7 mouse cellular contexts compared by ENCODE assay signal in the genomic region with DNA sequence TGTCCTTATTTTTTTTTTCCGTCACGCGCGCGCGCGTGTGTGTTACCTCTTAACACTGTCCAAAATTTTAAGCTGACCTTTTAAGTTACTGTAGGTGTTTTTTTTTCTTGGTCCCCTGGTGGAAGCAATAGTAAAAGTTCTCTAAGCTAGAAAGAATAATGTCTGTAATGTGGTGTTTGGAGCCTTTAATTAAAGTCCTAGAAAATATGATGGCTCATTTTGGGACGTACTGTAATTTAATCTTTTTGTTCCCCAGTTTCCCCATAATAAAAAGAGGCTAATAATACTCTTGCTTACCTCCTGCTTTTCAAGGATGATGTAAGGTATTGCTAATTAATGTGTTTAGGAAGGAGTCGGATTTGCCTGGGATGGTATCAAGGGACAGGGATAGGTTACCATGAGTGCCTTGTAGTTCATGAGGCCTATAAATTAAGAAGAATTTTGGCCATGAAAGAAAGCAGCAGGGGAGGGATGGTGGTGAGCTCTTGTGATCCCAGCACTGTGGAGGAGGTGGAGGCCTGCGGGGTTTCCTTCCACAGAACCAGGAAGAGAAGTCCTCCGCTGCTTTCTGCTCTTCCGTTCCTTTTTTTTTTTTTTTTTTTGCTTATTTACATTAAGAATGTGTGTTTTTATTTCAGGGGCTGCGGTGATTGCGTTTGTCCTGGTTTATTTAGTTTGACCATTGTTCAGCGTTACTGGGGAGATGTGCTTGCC. TPM values are rescaled to one million over a fixed set of nuclear protein-coding genes. Genes with fewer than 3 reads are reported as not detected.
DNase-seq lines count a peak whose midpoint lies in the region; ATAC-seq and TF ChIP-seq lines count a peak whose summit lies in the region.

No protein-coding gene starts in this region.

- H3K27me3 ChIP-seq in forebrain, embryonic 10.5 days (ENCODE audit: poor library complexity, severe bottlenecking): no peaks in the 10 kb centered on the region
- 0 out of 2 replicates have a peak, but pooled peaks cover 2% of the 10 kb centered on the region for H3K27me3 ChIP-seq in limb, embryonic 12.5 days

- peaks cover 12% of the 10 kb centered on the region for H3K36me3 ChIP-seq in forebrain, embryonic 10.5 days (replicated peaks)
- no peaks in the 10 kb centered on the region for H3K36me3 ChIP-seq in limb, embryonic 12.5 days

- H3K4me1 ChIP-seq in forebrain, embryonic 10.5 days: peaks cover 61% of the 10 kb centered on the region
- peaks cover 38% of the 10 kb centered on the region for H3K4me1 ChIP-seq in limb, embryonic 12.5 days (replicated peaks)
- peaks cover 17% of the 10 kb centered on the region for H3K4me1 ChIP-seq in olfactory bulb, adult 2 months (ENCODE audit: control insufficient read depth, insufficient read depth, low read length)

- peak overlapping the region; percentile 82 for H3K4me2 ChIP-seq in limb, embryonic 12.5 days

- ATAC-seq in limb, embryonic 12.5 days (ENCODE audit: insufficient number of reproducible peaks, insufficient read depth, low FRiP score, low TSS enrichment, low read depth): no peak

- peak overlapping the region; percentile 97 for H3K9ac ChIP-seq in limb, embryonic 12.5 days (replicated peaks)

- no peak for TF ChIP-seq CTCF in olfactory bulb, adult 2 months (IDR thresholded peaks at IDR 0.05; ENCODE audit: insufficient read depth, low read depth, low read length)

- peak overlapping the region; percentile 89 for H3K4me3 ChIP-seq in forebrain, embryonic 10.5 days
- H3K4me3 ChIP-seq in limb, embryonic 12.5 days (replicated peaks): peak overlapping the region; percentile 89
- peak overlapping the region; percentile 93 for H3K4me3 ChIP-seq in olfactory bulb, adult 2 months (ENCODE audit: insufficient read depth, low read depth, low read length)

- no peaks in the 10 kb centered on the region for H3K9me3 ChIP-seq in forebrain, embryonic 10.5 days
- no peaks in the 10 kb centered on the region for H3K9me3 ChIP-seq in limb, embryonic 12.5 days

- 1% methylated on average over 14 of the region's 15 CpGs for WGBS in forebrain, embryonic 10.5 days
- 2% methylated on average over 15 of the region's 15 CpGs for WGBS in limb, embryonic 12.5 days
- WGBS in olfactory bulb, adult 2 months: under 1% methylated on average over 15 of the region's 15 CpGs

- DNase-seq in 3T3-L1 (ENCODE audit: low read depth, low spot score) (peak; percentile 60), A20 (ENCODE audit: low read depth, low spot score) (peak; percentile 55)
- DNase-seq in forebrain, embryonic 10.5 days (ENCODE audit: extremely low spot score, low spot score): no peak
- no peak for DNase-seq in urinary bladder, postnatal 25 days (ENCODE audit: low spot score)
- DNase-seq in urinary bladder, postnatal 14 days (ENCODE audit: low spot score): no peak

- no peak for TF ChIP-seq POLR2A in olfactory bulb, adult 2 months (IDR thresholded peaks at IDR 0.05; ENCODE audit: insufficient read depth, low read depth, low read length)

- peak overlapping the region; percentile 100 for H3K27ac ChIP-seq in forebrain, embryonic 10.5 days
- H3K27ac ChIP-seq in limb, embryonic 12.5 days: peak overlapping the region; percentile 98
- H3K27ac ChIP-seq in olfactory bulb, adult 2 months (ENCODE audit: insufficient read depth, low read depth, low read length): peak overlapping the region; percentile 96

RNA-seq across cellular contexts. Expression of a gene that starts 0.8 kb away (rescaled TPM):
- polyA plus RNA-seq in forebrain, embryonic 10.5 days (2016; fragmentation: Nextera tagmentation; extraction: Ambion mirVana): 30.9 and 32.7 TPM in 2 replicates
- polyA plus RNA-seq in limb, embryonic 12.5 days (2016; fragmentation: Nextera tagmentation; extraction: Ambion mirVana): 31.4 and 33.3 TPM in 2 replicates
- not detected in 2 replicates for polyA plus RNA-seq in olfactory bulb, adult 2 months (2012; ENCODE audit: insufficient read depth, insufficient read length, low replicate concordance, missing spikeins)

RNA-seq across cellular contexts. Expression of a gene that starts 1.7 kb away (rescaled TPM):
- 29.7 and 30.6 TPM in 2 replicates for polyA plus RNA-seq in forebrain, embryonic 10.5 days (2016; fragmentation: Nextera tagmentation; extraction: Ambion mirVana)
- 43.8 and 47.5 TPM in 2 replicates for polyA plus RNA-seq in limb, embryonic 12.5 days (2016; fragmentation: Nextera tagmentation; extraction: Ambion mirVana)
- polyA plus RNA-seq in olfactory bulb, adult 2 months (2012; ENCODE audit: insufficient read depth, insufficient read length, low replicate concordance, missing spikeins): 77.0 and 101 TPM in 2 replicates

Comparison
In these comparisons a context has a peak if more than half of its experiments do, and no peak if none do; other contexts are left out.
1. DNase-seq: peak in 3T3-L1 (single experiment) and A20 (single experiment); none in forebrain, embryonic 10.5 days (single experiment), urinary bladder, postnatal 25 days (single experiment) and urinary bladder, postnatal 14 days (single experiment).
2. Peak in every context shown above with its lines, with median percentiles within 50 percentile points of each other: H3K27ac ChIP-seq and H3K4me3 ChIP-seq.